In the genomic region with DNA sequence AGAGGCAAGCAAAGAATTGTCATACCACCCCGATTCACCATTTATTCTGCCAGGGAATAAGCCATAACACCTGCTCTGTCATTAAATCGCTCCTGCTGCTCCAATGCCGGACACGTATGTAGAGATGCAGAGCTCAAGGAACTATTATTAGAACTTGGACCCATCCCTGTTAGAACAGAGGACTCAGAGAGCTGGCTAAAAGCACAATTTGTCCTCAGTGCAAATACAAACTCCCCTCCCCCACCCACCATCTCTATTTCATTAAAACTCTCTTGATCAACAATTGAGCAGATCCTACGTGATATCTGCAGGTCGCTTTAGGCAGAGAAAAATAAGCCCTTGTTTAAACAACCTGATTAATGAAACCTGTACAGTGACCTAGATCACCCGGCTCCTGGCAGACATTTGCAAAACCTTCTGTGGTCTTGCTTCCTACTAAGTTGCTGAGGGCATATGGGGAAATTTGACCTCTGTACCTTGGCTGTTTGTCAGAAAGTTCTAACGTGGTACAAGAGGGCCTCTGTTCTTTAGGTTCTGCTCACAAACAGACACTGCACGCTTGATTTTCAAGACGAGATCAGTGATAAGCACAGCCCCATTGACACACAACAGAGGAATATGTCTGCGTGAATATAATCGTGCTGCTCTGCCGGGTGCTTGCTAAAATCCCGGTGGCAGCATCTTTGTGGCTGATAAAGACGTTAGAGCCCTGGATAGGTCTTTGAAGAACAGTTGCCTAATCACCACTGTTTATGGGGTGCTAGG, we compare ENCODE assay signal across 8 mouse cellular contexts. TPM values are rescaled to one million over a fixed set of nuclear protein-coding genes. Genes with fewer than 3 reads are reported as not detected.
DNase-seq lines count a peak whose midpoint lies in the region; ATAC-seq and TF ChIP-seq lines count a peak whose summit lies in the region.

No protein-coding gene starts in this region.

- no peak for TF ChIP-seq EP300 in liver, embryonic 14.5 days (IDR thresholded peaks at IDR 0.05; ENCODE audit: low read depth)

- peak; percentile 40 for DNase-seq in cerebellum, adult 11 months
- DNase-seq in hindbrain, postnatal 0 days (ENCODE audit: low spot score), result peak; percentile 52
- DNase-seq in liver, embryonic 14.5 days (ENCODE audit: low read depth in 3 of 3, low spot score in 3 of 3), result peak in 1 of 3 experiments; percentile 18
- DNase-seq in thymus, postnatal 14 days, result no peak

- peak overlapping the region; percentile 15 for H3K27ac ChIP-seq in forebrain, embryonic 13.5 days
- peak overlapping the region; percentile 64 for H3K27ac ChIP-seq in hindbrain, postnatal 0 days
- no peak overlapping the region for H3K27ac ChIP-seq in liver, embryonic 14.5 days
- H3K27ac ChIP-seq in neural tube, embryonic 12.5 days, result no peak overlapping the region

- TF ChIP-seq CTCF in hindbrain, postnatal 0 days (IDR thresholded peaks at IDR 0.05; ENCODE audit: low read depth), result no peak
- no peak for TF ChIP-seq CTCF in liver, embryonic 14.5 days (IDR thresholded peaks at IDR 0.05; ENCODE audit: low read depth)

- peak overlapping the region; percentile 27; the same call in 1 of the 2 replicates for H3K9ac ChIP-seq in forebrain, embryonic 13.5 days
- H3K9ac ChIP-seq in hindbrain, postnatal 0 days (replicated peaks; ENCODE audit: low read length), result peak overlapping the region; percentile 28
- H3K9ac ChIP-seq in liver, embryonic 14.5 days (replicated peaks), result no peak overlapping the region
- no peak overlapping the region for H3K9ac ChIP-seq in neural tube, embryonic 12.5 days

- WGBS in forebrain, embryonic 13.5 days, result 23% methylated on average over 15 of the region's 15 CpGs
- 9% methylated on average over 15 of the region's 15 CpGs for WGBS in hindbrain, postnatal 0 days
- WGBS in liver, embryonic 14.5 days (ENCODE audit: insufficient replicate concordance), result 20% methylated on average over 15 of the region's 15 CpGs
- WGBS in neural tube, embryonic 12.5 days, result 21% methylated on average over 15 of the region's 15 CpGs

- H3K4me1 ChIP-seq in megakaryocyte, embryonic 14.5 days, result peaks cover 34% of the 10 kb centered on the region
- peaks cover 29% of the 10 kb centered on the region for H3K4me1 ChIP-seq in forebrain, embryonic 13.5 days
- no peaks in the 10 kb centered on the region for H3K4me1 ChIP-seq in hindbrain, postnatal 0 days (ENCODE audit: insufficient read depth, low read length)
- H3K4me1 ChIP-seq in liver, embryonic 14.5 days (replicated peaks; ENCODE audit: control insufficient read depth in 2 of 2, insufficient read depth in 2 of 2, low read length in 1 of 2), result peaks cover 0 to 14% of the 10 kb centered on the region in 2 experiments; a peak in 3 of 4 replicates
- H3K4me1 ChIP-seq in neural tube, embryonic 12.5 days, result peaks cover 23% of the 10 kb centered on the region

- ATAC-seq in megakaryocyte, adult 5-6 weeks (ENCODE audit: poor library complexity, severe bottlenecking), result no peak
- no peak for ATAC-seq in forebrain, embryonic 13.5 days
- no peak for ATAC-seq in hindbrain, postnatal 0 days
- no peak for ATAC-seq in liver, embryonic 14.5 days (ENCODE audit: insufficient read depth)
- no peak for ATAC-seq in neural tube, embryonic 12.5 days (ENCODE audit: low FRiP score, low read depth)

- H3K4me2 ChIP-seq in forebrain, embryonic 13.5 days, result peak overlapping the region; percentile 70
- H3K4me2 ChIP-seq in hindbrain, postnatal 0 days (ENCODE audit: low read depth, low read length), result peak overlapping the region; percentile 65
- peak overlapping the region; percentile 51 for H3K4me2 ChIP-seq in liver, embryonic 14.5 days (ENCODE audit: low read depth)
- H3K4me2 ChIP-seq in neural tube, embryonic 12.5 days (replicated peaks), result peak overlapping the region; percentile 68

- H3K4me3 ChIP-seq in megakaryocyte, embryonic 14.5 days (replicated peaks), result peak overlapping the region; percentile 77
- 0 out of 2 replicates have a peak overlapping the region, but pooled peaks have one; percentile 1 for H3K4me3 ChIP-seq in forebrain, embryonic 13.5 days
- H3K4me3 ChIP-seq in hindbrain, postnatal 0 days (ENCODE audit: low read length), result peak overlapping the region; percentile 98
- peak overlapping the region in 1 of 2 experiments; percentile 1; a peak in 1 of 4 replicates for H3K4me3 ChIP-seq in liver, embryonic 14.5 days (ENCODE audit: insufficient read depth in 1 of 2, low read depth in 2 of 2, low read length in 2 of 2)
- no peak overlapping the region for H3K4me3 ChIP-seq in neural tube, embryonic 12.5 days

- no peaks in the 10 kb centered on the region for H3K9me3 ChIP-seq in megakaryocyte, embryonic 14.5 days
- no peaks in the 10 kb centered on the region for H3K9me3 ChIP-seq in forebrain, embryonic 13.5 days (replicated peaks)
- no peaks in the 10 kb centered on the region for H3K9me3 ChIP-seq in hindbrain, postnatal 0 days (ENCODE audit: low read length)
- no peaks in the 10 kb centered on the region for H3K9me3 ChIP-seq in liver, embryonic 14.5 days (ENCODE audit: control insufficient read depth, low read length)
- no peaks in the 10 kb centered on the region for H3K9me3 ChIP-seq in neural tube, embryonic 12.5 days

- peaks cover 29% of the 10 kb centered on the region for H3K36me3 ChIP-seq in megakaryocyte, embryonic 14.5 days (replicated peaks; ENCODE audit: low read length)
- H3K36me3 ChIP-seq in forebrain, embryonic 13.5 days (ENCODE audit: poor library complexity, severe bottlenecking), result no peaks in the 10 kb centered on the region
- no peaks in the 10 kb centered on the region for H3K36me3 ChIP-seq in hindbrain, postnatal 0 days (ENCODE audit: insufficient read depth, low read length)
- peaks cover 3% of the 10 kb centered on the region; the same call in 1 of the 2 replicates for H3K36me3 ChIP-seq in liver, embryonic 14.5 days (replicated peaks; ENCODE audit: control insufficient read depth, insufficient read depth, low read depth)
- no peaks in the 10 kb centered on the region for H3K36me3 ChIP-seq in neural tube, embryonic 12.5 days

- H3K27me3 ChIP-seq in megakaryocyte, embryonic 14.5 days (replicated peaks), result no peaks in the 10 kb centered on the region
- H3K27me3 ChIP-seq in forebrain, embryonic 13.5 days, result no peaks in the 10 kb centered on the region
- no peaks in the 10 kb centered on the region for H3K27me3 ChIP-seq in hindbrain, postnatal 0 days (ENCODE audit: insufficient read depth, low read length)
- no peaks in the 10 kb centered on the region for H3K27me3 ChIP-seq in liver, embryonic 14.5 days (ENCODE audit: control insufficient read depth, insufficient read depth, low read length)
- H3K27me3 ChIP-seq in neural tube, embryonic 12.5 days (replicated peaks), result no peaks in the 10 kb centered on the region

RNA-seq across cellular contexts. Expression of gene Cited2, which starts 4.3 kb away (rescaled TPM):
- 476 and 713 TPM in 2 replicates for polyA plus RNA-seq in megakaryocyte, embryonic 14.5 days (2012; ENCODE audit: insufficient read depth, low replicate concordance)
- 133 and 151 TPM in 2 replicates for total RNA-seq in megakaryocyte, adult 5-6 weeks (2015)
- total RNA-seq in megakaryocyte, adult 5-6 weeks (2017), result 55.1 and 85.7 TPM in 2 replicates
- polyA plus RNA-seq in forebrain, embryonic 13.5 days (2015; fragmentation: Nextera tagmentation; extraction: Ambion mirVana), result 52.2 and 63.6 TPM in 2 replicates
- 102 and 112 TPM in 2 replicates for total RNA-seq in hindbrain, postnatal 0 days (2014; rRNA removed)
- polyA plus RNA-seq in hindbrain, postnatal 0 days (2015; fragmentation: Nextera tagmentation; extraction: Ambion mirVana), result 59.4 and 60.4 TPM in 2 replicates
- polyA plus RNA-seq in liver, embryonic 14.5 days (2012; rRNA removed), result 17.8 and 18.2 TPM in 2 replicates
- 12.3 and 12.7 TPM in 2 replicates for polyA plus RNA-seq in liver, embryonic 14.5 days (2014; fragmentation: Nextera tagmentation; extraction: Ambion mirVana)
- 98.7 and 102 TPM in 2 replicates for polyA plus RNA-seq in neural tube, embryonic 12.5 days (2016; fragmentation: Nextera tagmentation; extraction: Ambion mirVana)

Comparison
In these comparisons a context has a peak if more than half of its experiments do, and no peak if none do; other contexts are left out.
1. H3K27ac ChIP-seq: peak in forebrain, embryonic 13.5 days (single experiment) and hindbrain, postnatal 0 days (single experiment); none in liver, embryonic 14.5 days (single experiment) and neural tube, embryonic 12.5 days (single experiment).
2. H3K9ac ChIP-seq: peak in forebrain, embryonic 13.5 days (single experiment) and hindbrain, postnatal 0 days (single experiment); none in liver, embryonic 14.5 days (single experiment) and neural tube, embryonic 12.5 days (single experiment).
3. Peak in every context shown above with its lines, with median percentiles within 50 percentile points of each other: H3K4me2 ChIP-seq.